Mouse (Mus musculus): ENCODE results near the gene Dnah12. TPM values are rescaled to one million over a fixed set of nuclear protein-coding genes. Genes with fewer than 3 reads are reported as not detected.

The Dnah12 gene
- polyA plus RNA-seq, 1 experiment from 2014 or later = 0.06 TPM

- Histone ChIP-seq H3K4me3 (no peak overlapping the region), H3K27me3 (ENCODE audit: low read depth, poor library complexity, severe bottlenecking) (no peaks in the 10 kb centered on the region), H3K4me1 (no peaks in the 10 kb centered on the region), H3K36me3 (no peaks in the 10 kb centered on the region), H3K27ac (replicated peaks) (no peak overlapping the region), H3K9me3 (replicated peaks) (no peaks in the 10 kb centered on the region)
- WGBS = 88% methylated on average over 2 of the region's 2 CpGs
- DNase-seq (ENCODE audit: low spot score) = no peak
These were observed 161.0 kb downstream of the Dnah12 start for GRCm38 (mm10) chr14:26854066-26854465.

GRCm38 (mm10) chr14:26858364-26858763 lies 165.3 kb downstream of the Dnah12 start:
- H3K27ac ChIP-seq (replicated peaks) = no peak overlapping the region
- no peaks in the 10 kb centered on the region for H3K9me3 ChIP-seq (replicated peaks)
- no peaks in the 10 kb centered on the region for H3K36me3 ChIP-seq
- WGBS = 76% methylated on average over 2 of the region's 2 CpGs
- no peak overlapping the region for H3K4me3 ChIP-seq
- no peaks in the 10 kb centered on the region for H3K4me1 ChIP-seq
- no peaks in the 10 kb centered on the region for H3K27me3 ChIP-seq (ENCODE audit: low read depth, poor library complexity, severe bottlenecking)
- DNase-seq (ENCODE audit: low spot score) = no peak

- Histone ChIP-seq H3K27ac (replicated peaks) (no peak overlapping the region), H3K4me1 (no peaks in the 10 kb centered on the region), H3K9me3 (replicated peaks) (no peaks in the 10 kb centered on the region), H3K36me3 (no peaks in the 10 kb centered on the region), H3K27me3 (ENCODE audit: low read depth, poor library complexity, severe bottlenecking) (no peaks in the 10 kb centered on the region), H3K4me3 (no peak overlapping the region)
- 92% methylated on average over 3 of the region's 3 CpGs for WGBS
- DNase-seq (ENCODE audit: low spot score) = no peak
These were observed 165.9 kb downstream of the Dnah12 start for GRCm38 (mm10) chr14:26859024-26859423.

GRCm38 (mm10) chr14:26867356-26867755 lies 174.3 kb downstream of the Dnah12 start:
- 69% methylated on average over 9 of the region's 9 CpGs for WGBS
- Histone ChIP-seq H3K4me1 (no peaks in the 10 kb centered on the region), H3K27ac (replicated peaks) (no peak overlapping the region), H3K4me3 (no peak overlapping the region), H3K9me3 (replicated peaks) (no peaks in the 10 kb centered on the region), H3K36me3 (no peaks in the 10 kb centered on the region), H3K27me3 (ENCODE audit: low read depth, poor library complexity, severe bottlenecking) (no peaks in the 10 kb centered on the region)
- no peak for DNase-seq (ENCODE audit: low spot score)

GRCm38 (mm10) chr14:26868299-26868698 lies 175.2 kb downstream of the Dnah12 start:
- H3K4me1 ChIP-seq = no peaks in the 10 kb centered on the region
- no peaks in the 10 kb centered on the region for H3K27me3 ChIP-seq (ENCODE audit: low read depth, poor library complexity, severe bottlenecking)
- no peaks in the 10 kb centered on the region for H3K9me3 ChIP-seq (replicated peaks)
- no peak for DNase-seq (ENCODE audit: low spot score)
- H3K36me3 ChIP-seq = no peaks in the 10 kb centered on the region
- no peak overlapping the region for H3K4me3 ChIP-seq
- 91% methylated on average over 5 of the region's 5 CpGs for WGBS
- no peak overlapping the region for H3K27ac ChIP-seq (replicated peaks)

- no peak for DNase-seq (ENCODE audit: low spot score)
- Histone ChIP-seq H3K4me1 (no peaks in the 10 kb centered on the region), H3K4me3 (no peak overlapping the region), H3K9me3 (replicated peaks) (no peaks in the 10 kb centered on the region), H3K27me3 (ENCODE audit: low read depth, poor library complexity, severe bottlenecking) (no peaks in the 10 kb centered on the region), H3K27ac (replicated peaks) (no peak overlapping the region), H3K36me3 (no peaks in the 10 kb centered on the region)
- WGBS = 82% methylated on average over 4 of the region's 4 CpGs
These were observed 185.7 kb downstream of the Dnah12 start for GRCm38 (mm10) chr14:26878756-26879155.

GRCm38 (mm10) chr14:26879976-26880375 lies 186.9 kb downstream of the Dnah12 start:
- Histone ChIP-seq H3K4me3 (no peak overlapping the region), H3K36me3 (no peaks in the 10 kb centered on the region), H3K27me3 (ENCODE audit: low read depth, poor library complexity, severe bottlenecking) (no peaks in the 10 kb centered on the region), H3K27ac (replicated peaks) (no peak overlapping the region), H3K4me1 (no peaks in the 10 kb centered on the region), H3K9me3 (replicated peaks) (no peaks in the 10 kb centered on the region)
- 87% methylated on average over 2 of the region's 2 CpGs for WGBS
- no peak for DNase-seq (ENCODE audit: low spot score)

- H3K9me3 ChIP-seq (replicated peaks) = no peaks in the 10 kb centered on the region
- H3K4me3 ChIP-seq = no peak overlapping the region
- H3K27ac ChIP-seq (replicated peaks) = no peak overlapping the region
- no peaks in the 10 kb centered on the region for H3K27me3 ChIP-seq (ENCODE audit: low read depth, poor library complexity, severe bottlenecking)
- no peak for DNase-seq (ENCODE audit: low spot score)
- H3K4me1 ChIP-seq = no peaks in the 10 kb centered on the region
- H3K36me3 ChIP-seq = no peaks in the 10 kb centered on the region
- WGBS = 89% methylated on average over 5 of the region's 5 CpGs
These were observed 188.6 kb downstream of the Dnah12 start for GRCm38 (mm10) chr14:26881700-26882099.

GRCm38 (mm10) chr14:26887244-26887643 lies 194.2 kb downstream of the Dnah12 start:
- 78% methylated on average over 3 of the region's 3 CpGs for WGBS
- no peak overlapping the region for H3K4me3 ChIP-seq
- H3K27ac ChIP-seq (replicated peaks) = no peak overlapping the region
- H3K9me3 ChIP-seq (replicated peaks) = no peaks in the 10 kb centered on the region
- DNase-seq (ENCODE audit: low spot score) = no peak
- no peaks in the 10 kb centered on the region for H3K27me3 ChIP-seq (ENCODE audit: low read depth, poor library complexity, severe bottlenecking)
- no peaks in the 10 kb centered on the region for H3K4me1 ChIP-seq
- H3K36me3 ChIP-seq = no peaks in the 10 kb centered on the region

- no peaks in the 10 kb centered on the region for H3K36me3 ChIP-seq
- no peak for DNase-seq (ENCODE audit: low spot score)
- WGBS = 90% methylated on average over 3 of the region's 3 CpGs
- H3K4me1 ChIP-seq = no peaks in the 10 kb centered on the region
- no peaks in the 10 kb centered on the region for H3K27me3 ChIP-seq (ENCODE audit: low read depth, poor library complexity, severe bottlenecking)
- H3K27ac ChIP-seq (replicated peaks) = no peak overlapping the region
- no peaks in the 10 kb centered on the region for H3K9me3 ChIP-seq (replicated peaks)
- H3K4me3 ChIP-seq = no peak overlapping the region
These were observed 197.7 kb downstream of the Dnah12 start for GRCm38 (mm10) chr14:26890777-26891176.

- Histone ChIP-seq H3K9me3 (replicated peaks) (no peaks in the 10 kb centered on the region), H3K27ac (replicated peaks) (no peak within 1 kb of the TSS), H3K4me3 (no peak within 1 kb of the TSS), H3K4me1 (no peaks in the 10 kb centered on the region), H3K36me3 (no peaks in the 10 kb centered on the region), H3K27me3 (ENCODE audit: low read depth, poor library complexity, severe bottlenecking) (no peaks in the 10 kb centered on the region)
- 92% methylated on average over 4 of the region's 4 CpGs for WGBS
- no peak for DNase-seq (ENCODE audit: low spot score)
These were observed 201.3 kb downstream of the Dnah12 start, which contains the start of gene Asb14 for GRCm38 (mm10) chr14:26894392-26894791. Gene Asb14 (plus strand): TSS chr14:26894557.

GRCm38 (mm10) chr14:26899490-26899889 lies 206.4 kb downstream of the Dnah12 start:
- Histone ChIP-seq H3K27me3 (ENCODE audit: low read depth, poor library complexity, severe bottlenecking) (no peaks in the 10 kb centered on the region), H3K4me1 (no peaks in the 10 kb centered on the region), H3K36me3 (no peaks in the 10 kb centered on the region), H3K27ac (replicated peaks) (no peak overlapping the region), H3K4me3 (no peak overlapping the region), H3K9me3 (replicated peaks) (no peaks in the 10 kb centered on the region)
- WGBS = 90% methylated on average over 2 of the region's 2 CpGs
- DNase-seq (ENCODE audit: low spot score) = no peak

- H3K36me3 ChIP-seq = no peaks in the 10 kb centered on the region
- WGBS = 88% methylated on average over 12 of the region's 12 CpGs
- no peaks in the 10 kb centered on the region for H3K4me1 ChIP-seq
- no peak overlapping the region for H3K27ac ChIP-seq (replicated peaks)
- H3K9me3 ChIP-seq (replicated peaks) = no peaks in the 10 kb centered on the region
- DNase-seq (ENCODE audit: low spot score) = no peak
- no peaks in the 10 kb centered on the region for H3K27me3 ChIP-seq (ENCODE audit: low read depth, poor library complexity, severe bottlenecking)
- H3K4me3 ChIP-seq = no peak overlapping the region
These were observed 207.8 kb downstream of the Dnah12 start for GRCm38 (mm10) chr14:26900893-26901292.

- 90% methylated on average over 4 of the region's 4 CpGs for WGBS
- H3K4me3 ChIP-seq = no peak overlapping the region
- no peak overlapping the region for H3K27ac ChIP-seq (replicated peaks)
- no peaks in the 10 kb centered on the region for H3K4me1 ChIP-seq
- no peaks in the 10 kb centered on the region for H3K9me3 ChIP-seq (replicated peaks)
- no peaks in the 10 kb centered on the region for H3K36me3 ChIP-seq
- no peak for DNase-seq (ENCODE audit: low spot score)
- no peaks in the 10 kb centered on the region for H3K27me3 ChIP-seq (ENCODE audit: low read depth, poor library complexity, severe bottlenecking)
These were observed 214.3 kb downstream of the Dnah12 start for GRCm38 (mm10) chr14:26907401-26907800.
